Mouse (Mus musculus) cerebellum, postnatal 25 days (tissue): ENCODE measurements around the gene Rnf208.

ENCODE experiments used
- DNase-seq, 2 experiments: peaks; one replicate each; pipeline ENCODE4 v3.0.0; 2021; ENCODE audit warnings: mixed read lengths in 2 of 2

Gene Rnf208

DNA sequence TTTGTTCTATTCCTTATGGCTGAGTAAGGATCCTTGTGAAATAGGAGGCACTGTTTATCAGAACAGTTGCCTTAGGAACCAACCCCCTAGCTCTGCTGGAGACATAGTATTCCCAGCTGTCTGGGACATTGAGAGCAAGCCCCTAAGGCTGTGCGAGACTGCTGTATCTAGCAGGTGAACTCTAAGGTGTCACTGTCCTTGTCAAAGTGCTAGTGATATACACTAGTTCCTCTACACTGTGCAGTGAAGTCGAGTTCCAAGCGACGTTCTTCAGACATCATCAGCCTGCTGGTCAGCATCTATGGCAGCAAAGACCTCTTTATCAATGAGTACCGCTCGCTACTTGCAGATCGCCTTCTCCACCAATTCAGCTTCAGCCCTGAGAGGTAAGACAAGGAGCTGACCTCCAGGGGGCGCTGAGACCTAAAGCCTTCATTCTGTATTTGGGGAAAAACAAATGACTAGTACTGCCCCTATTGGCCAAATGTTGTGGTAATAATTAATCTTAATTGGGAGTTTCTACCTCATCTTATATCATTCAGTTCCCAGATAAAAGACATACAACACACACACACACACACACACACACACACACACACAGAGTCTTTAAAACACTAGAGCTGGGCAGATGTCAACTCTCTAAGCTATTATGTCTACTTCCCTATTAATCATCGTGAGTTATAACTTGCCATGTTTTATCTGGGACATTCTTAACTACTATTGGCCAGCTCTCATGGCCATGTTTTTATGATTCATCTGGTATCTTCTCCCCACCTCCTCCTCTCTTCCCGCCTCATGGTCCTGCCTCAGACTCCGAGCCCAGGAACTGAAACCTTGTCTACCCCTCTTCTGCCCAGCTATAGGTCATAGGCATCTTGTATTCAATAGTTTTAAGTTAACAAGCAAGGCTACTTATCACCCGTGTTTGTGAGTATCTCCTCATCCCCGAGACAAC, 37.1 kb downstream of the Rnf208 start:
- DNase-seq: peak; percentile 90 to 93

DNA sequence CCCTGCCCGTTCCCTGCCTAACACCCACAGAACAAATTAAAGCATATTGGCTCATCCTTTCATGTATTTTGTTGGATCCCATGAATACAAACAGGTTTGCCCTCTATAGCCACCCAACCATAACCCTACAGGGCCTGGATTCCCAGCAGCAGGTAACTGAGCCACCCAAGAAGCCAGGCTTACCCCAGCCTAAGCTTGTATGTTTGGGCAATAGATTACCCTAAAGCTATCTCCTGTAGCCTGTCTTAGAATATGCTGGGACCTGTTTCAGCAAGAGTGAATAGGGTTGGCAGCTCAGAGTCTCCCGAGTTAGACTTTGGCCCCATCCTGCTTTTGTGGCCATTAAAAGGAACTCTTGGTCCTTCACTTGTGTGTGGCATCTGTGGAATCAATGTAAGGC, 43.5 kb downstream of the Rnf208 start:
- DNase-seq: peak in 1 of 2 experiments; percentile 20

DNA sequence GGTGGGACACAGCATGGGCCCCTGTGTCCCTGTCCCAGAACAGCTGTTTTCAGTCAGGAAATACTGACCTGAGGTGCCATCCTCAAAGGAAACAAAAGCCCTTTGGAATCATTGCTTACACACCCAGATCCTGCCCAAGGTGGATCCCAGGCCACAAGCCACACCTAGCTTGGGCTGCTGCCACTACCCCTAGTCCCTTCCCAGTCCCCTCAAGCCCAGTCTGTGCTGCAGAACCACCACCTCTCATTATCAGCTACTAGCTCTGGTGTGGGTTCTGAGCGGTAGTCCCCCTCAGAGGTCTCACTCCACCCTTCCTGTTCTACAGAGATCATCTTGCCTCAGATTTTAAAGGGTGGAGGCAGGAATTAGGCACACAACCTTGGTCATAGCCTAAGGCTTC, 44.3 kb downstream of the Rnf208 start:
- DNase-seq: peak in 1 of 2 experiments; percentile 24

DNA sequence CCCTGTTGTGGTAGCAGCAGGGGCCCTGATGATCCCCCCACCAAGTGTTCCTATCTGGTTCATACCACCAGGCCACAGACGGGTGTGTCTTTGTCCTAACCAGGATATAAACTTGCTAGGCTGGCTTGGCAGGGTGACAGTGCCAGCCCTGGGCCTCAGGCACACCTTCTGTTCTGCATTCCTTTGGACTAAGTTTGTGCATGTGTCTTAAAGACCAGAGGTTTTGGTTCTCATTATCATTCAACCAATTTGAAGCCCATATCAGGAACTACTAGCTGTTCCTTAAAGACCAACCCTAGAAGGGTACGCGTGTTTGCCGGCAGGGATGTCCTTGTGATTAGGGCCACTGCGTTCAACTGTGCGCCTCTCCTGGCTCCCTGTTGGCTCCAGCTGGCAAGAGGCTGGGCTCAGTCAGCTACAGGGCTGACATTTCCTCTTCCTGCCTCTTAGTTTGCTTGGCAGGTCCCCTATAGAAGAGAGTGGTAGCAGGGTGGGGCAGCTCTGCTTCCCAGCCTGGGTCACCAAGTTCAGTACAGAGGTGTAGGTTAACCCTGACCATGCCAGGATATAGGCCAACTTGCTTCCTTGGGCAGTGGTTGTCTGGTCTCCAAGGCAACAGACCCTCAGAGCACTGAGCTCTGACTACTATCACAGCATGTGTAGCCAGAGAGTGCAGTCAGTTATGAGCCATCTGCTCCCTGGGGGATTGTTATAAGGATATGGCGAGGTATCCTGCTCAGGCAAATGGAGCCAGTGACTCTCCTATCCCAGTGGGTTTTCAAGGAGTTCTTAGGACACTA, 45.0 kb downstream of the Rnf208 start:
- peak; percentile 74 to 76 for DNase-seq

DNA sequence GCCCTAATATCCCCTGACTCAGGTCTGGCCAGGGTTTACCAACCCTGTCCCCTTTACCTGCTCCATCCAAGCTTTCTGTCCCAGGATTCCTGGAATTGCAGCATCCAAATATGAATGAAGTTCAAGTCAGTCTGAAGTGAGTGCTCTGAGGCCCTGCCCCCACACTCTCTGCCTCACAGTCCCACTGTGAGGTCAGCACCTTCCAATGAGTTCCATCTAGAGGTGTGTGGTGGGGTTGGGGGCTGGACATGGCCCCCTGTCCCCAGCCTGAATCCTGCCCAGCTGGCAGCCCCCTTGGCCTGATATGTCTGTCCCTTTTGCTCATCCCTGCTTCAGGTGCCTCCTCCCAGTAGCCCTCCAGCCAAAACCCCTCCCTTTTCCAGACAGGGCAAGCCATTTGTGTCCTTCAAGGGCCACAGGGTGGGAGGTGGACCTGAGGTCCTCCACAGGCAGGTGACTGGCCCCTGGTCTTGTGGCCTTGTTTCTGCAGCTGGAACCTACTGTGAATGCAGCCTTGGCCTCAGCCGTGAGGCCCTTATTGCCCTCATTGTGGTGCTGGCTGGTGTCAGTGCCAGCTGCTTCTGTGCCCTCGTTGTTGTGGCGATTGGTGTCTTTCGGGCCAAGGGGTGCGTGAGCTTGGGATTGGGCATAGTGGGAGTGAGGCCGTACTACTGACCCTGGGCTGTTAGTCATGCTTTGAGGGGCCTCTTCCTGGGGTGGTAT, 46.0 kb downstream of the Rnf208 start, which contains the start of gene Tmem210:
TSS of gene Tmem210 (plus strand) at position 219 of the 723 bp plus-strand sequence.
- peak in 1 of 2 experiments; percentile 51 for DNase-seq

DNA sequence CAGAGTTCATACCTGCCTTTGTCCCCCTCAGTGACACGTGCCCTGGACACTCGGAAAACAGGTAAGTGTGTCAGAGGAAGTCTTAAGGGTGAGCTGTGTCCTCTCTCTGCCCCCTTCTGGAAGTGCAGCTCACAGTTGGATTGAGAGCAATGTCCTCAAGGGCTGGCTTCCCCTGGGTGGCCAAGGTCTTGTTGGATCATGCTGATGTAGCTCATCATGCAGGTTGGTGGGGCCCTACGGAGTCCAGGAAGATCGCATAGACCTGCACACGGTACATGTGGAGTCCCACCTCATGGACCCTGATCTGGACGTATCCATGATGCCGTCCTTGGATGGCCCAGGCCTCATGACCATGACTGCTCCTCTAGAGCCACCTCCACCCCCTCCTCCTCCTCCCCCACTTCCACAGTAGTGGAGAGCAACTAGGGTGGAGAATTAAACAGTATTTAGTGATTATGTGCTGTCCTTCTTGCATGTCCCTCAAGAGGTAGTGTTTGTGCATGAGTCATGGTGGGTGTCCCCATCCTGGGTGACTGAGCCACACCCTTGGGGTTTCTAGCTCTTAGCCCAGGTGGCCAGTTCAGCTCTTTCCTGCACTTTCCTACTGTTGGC, 46.8 kb downstream of the Rnf208 start:
- peak; percentile 44 to 54 for DNase-seq

DNA sequence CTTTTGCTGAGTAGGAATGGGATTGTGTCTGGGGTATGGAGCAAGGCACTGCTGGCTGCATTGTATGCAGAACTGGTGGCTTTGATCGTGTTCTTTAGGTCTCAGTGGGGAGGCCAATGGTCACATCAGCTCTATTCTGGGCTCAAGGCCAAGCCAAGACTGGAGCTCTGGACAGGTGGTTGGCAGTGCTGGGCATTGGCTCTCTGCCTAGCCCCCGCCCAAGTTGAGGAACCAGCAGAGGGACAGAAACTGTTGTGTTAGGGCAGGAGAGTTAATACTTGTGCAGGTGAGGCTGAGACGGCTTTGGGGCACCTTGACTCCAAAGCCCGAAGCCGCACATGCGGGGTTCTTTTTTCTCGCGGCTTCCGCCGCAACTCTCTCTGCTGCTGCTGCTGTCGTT, 47.6 kb downstream of the Rnf208 start, which contains the start of gene Lrrc26:
TSS of gene Lrrc26 (plus strand) at position 265 of the 400 bp plus-strand sequence.
- peak; percentile 82 to 88 for DNase-seq

DNA sequence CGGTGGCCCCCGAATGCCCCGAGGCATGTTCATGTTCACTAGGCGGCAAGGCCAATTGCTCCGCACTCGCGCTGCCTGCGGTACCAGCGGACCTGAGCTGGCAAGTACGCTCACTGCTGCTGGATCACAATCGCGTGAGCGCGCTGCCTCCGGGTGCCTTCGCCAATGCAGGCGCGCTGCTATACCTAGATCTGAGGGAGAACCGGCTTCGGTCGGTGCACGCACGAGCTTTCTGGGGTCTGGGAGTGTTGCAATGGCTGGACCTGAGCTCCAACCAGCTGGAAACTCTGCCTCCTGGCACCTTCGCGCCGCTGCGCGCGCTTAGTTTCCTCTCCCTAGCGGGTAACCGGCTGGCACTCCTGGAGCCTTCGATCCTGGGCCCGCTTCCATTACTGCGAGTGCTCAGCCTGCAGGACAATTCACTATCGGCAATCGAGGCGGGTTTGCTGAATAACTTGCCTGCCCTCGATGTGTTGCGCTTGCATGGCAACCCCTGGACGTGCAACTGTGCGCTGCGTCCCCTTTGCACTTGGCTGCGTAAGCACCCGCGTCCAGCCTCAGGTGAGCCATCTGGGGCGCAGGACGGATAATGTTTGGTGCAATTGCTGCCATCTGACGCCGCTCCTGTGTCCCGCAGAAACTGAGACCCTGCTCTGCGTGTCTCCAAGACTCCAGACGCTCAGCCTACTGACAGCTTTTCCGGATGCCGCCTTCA, 48.2 kb downstream of the Rnf208 start:
- DNase-seq: peak; percentile 83 to 86

DNA sequence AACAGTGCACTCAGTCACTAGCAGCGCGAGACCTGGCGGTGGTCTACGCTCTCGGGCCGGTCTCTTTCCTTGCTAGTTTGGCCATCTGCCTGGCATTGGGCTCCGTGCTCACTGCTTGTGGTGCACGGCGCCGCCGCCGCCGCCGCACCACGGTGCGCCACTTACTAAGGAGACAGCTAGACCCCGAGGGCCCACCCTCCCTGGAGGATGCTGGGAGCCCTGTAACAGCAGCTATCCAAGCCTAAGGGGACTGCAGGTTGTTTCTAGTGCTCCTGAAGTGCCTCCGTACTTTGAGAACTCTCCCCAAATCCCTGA, 48.7 kb downstream of the Rnf208 start:
- DNase-seq: peak; percentile 82 to 84

DNA sequence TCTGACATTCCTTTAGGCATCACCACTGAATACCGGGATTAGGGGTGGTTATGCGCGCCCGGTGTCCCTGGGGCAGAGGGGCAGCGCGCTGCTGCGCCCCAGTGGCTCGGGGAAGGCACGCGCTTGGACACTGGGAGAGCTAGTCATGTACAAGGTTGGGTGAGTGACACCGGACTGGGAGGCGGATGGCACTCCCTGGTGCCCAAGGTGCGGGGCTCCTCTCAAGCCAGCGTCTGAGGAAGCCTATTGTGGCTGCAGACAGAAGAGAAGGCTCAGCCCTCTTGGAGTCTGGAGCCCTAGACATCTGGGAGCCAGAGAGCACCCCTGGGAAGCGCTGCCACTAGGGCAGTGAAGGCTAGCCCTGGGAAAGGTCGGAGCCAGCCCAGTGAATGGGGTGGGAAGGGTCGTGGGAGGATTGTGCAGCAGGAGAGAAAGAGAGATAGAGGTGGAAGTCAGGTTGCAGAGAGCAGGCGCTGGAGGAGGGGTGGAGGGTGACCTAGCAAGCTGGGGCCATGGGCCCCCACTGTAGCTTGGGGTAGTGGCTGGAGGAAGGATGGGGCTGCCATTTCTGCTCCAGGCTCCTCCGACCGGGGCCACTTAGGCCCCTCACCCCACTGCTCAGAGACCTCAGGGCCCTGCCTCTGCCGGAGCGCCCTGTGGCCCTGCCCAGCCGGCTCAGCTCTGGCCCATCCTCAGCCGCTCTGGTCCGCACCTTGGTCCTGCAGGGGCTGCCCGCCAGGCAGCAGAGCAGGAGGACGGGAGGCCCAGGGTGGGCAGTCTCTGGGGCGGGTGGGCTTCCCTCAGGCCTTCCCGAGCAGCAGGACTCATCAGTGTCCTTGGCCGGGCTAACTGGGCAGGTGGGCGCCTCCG, 49.4 kb downstream of the Rnf208 start:
- DNase-seq: peak; percentile 62 to 63

DNA sequence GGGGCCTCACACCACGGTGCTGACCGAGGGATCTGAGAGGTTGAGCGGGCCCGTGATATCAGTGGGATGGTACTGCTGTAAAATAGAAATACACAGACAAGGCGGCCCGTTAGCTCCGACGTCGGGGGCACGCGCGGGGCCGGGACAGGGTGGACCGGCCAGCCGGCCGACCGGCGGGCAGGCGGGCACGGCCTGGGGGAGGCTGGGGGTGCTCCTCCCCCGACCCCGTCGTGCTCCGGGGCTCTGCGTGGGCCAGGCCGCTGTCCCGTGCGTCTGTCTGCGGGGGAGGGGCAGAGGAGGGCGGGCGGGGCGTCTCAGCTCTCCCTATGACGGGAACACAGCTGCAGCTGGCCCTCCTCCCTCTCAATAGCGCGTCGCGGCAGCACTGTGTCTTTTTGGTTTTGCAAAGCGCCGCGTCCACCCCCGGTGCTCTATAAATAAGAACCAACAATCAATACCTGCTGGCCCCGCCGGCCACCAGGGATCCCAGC, 50.0 kb downstream of the Rnf208 start:
- peak in 1 of 2 experiments; percentile 61 for DNase-seq

DNA sequence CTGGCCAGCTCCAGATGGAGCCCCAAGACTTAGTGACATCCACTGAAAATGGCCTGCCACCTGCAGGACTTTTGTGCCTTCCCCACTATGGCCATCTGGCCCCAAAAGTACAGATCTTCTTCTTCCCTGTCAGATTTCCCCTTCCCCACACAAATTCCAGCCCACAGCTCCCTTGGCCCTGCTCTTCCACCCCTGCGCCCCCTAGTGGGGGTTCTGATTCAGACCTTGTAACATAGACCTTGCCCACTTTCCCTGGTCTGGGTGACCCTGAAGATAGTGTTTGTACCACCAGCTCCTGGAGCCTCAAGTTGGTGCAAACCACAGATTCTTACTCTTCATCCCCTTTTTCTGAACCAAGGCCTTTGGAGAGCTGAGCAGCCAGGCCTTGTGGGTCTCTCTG, 50.8 kb downstream of the Rnf208 start:
- peak; percentile 86 to 93 for DNase-seq

DNA sequence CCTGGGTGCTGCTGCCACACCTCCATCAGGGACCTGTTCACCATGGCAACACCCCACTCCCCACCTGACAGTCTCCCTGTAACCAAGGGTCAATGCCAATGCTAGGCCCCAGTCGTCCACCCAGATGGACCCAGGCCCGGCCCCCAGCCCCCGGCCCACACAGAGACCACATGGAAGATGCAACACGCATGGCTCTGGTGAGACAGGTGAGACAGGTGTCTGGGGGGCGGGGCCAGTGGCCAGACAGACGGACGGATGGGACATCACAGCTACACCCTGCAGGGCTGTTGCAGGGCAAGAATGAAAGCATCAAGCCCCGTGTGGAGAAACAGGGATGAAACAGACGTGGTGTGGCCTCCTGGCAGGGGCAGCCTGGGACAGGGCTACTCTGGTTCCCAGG, 51.7 kb downstream of the Rnf208 start:
- peak; percentile 38 to 59 for DNase-seq
